Mouse (Mus musculus) olfactory bulb, adult 2 months (tissue): Measurements from ENCODE around the gene Fsip2.

Experiments used
- CTCF ChIP-seq: fragments of 200-500 bp; IDR thresholded peaks from 2 replicates; pipeline ENCODE4 v1.5.1; 2012; ENCODE audit warnings: low read depth, mild to moderate bottlenecking, low read length, moderate library complexity; ENCODE audit not compliant: insufficient read depth
- POLR2A ChIP-seq: fragments of 200-500 bp; IDR thresholded peaks from 2 replicates; pipeline ENCODE4 v1.6.1; 2012; ENCODE audit warnings: mild to moderate bottlenecking, low read depth, low read length, moderate library complexity; ENCODE audit not compliant: insufficient read depth

GRCm38 (mm10) chr2:83025853-83026252 lies 82.4 kb downstream of the Fsip2 start:
- TF ChIP-seq POLR2A (no peak), CTCF (no peak)
